Mouse (Mus musculus) heart, postnatal 14 days (tissue): ENCODE data around the gene Mlycd. TPM values are rescaled to one million over a fixed set of nuclear protein-coding genes. Genes with fewer than 3 reads are reported as not detected.
A peak's percentile ranks its signal among the peaks of the same experiment; 100 is the strongest.
"Not testable (repeated sequence)": the region's sequence is repeated elsewhere in the genome, so short reads cannot be mapped to it uniquely, and the experiment has no call there.

Source experiments
- DNase-seq, 2 experiments: peaks; one replicate each; pipeline ENCODE4 v3.0.0; 2021 to 2022
- intact Hi-C: fragments of 180-260 bp; cut with DNase I; formaldehyde crosslinking; loops from one replicate; pipeline ENCODE4 v1.15.1; 2025
- long read RNA-seq, 2 experiments: library from polyadenylated mRNA; stranded (forward); transcript quantifications; one replicate each; pipeline ENCODE4 v2.0.0; 2021
- total RNA-seq, 2 experiments: library from RNA; stranded (reverse); gene quantifications; 2 replicates each; pipeline ENCODE4 v1.2.3; 2021

The Mlycd gene
- 100 to 1,000 TPM; 102 to 110 TPM for total RNA-seq
- long read RNA-seq, experiment 1, transcript Mlycd-201 (5 exons, 2,128 nt): major isoform, 450 of 476 reads
- long read RNA-seq, experiment 1, partial matches to known transcripts: 9 of 476 reads
- long read RNA-seq, experiment 1, other reads (novel, unspliced or antisense): 17 of 476 reads
- long read RNA-seq, experiment 2, transcript Mlycd-201 (5 exons, 2,128 nt): major isoform, 393 of 414 reads
- long read RNA-seq, experiment 2, partial matches to known transcripts: 10 of 414 reads
- long read RNA-seq, experiment 2, other reads (novel, unspliced or antisense): 11 of 414 reads

DNA sequence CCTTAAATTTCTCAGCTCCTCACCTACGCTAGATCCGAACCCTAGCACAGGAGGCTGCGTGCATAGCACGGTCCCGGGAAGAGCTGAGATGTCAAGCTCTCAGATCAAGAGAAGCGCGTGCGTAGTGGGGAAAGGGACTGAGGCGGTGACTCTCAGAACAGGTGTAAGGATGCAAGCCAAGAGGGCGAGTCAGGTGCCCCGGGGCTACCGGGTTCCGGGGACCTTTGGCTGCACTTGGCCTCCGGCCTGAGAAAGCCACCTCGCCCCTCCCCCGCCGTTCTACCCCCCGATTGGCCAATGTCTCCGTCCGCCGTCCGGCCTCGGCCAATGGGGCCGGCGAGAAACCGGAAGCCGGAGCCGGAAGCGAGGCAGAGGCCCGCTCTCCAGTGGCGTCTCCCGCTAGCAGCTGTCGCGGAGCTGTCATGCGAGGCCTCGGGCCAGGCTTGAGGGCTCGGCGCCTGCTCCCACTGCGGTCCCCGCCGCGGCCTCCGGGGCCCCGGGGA, at the start of gene Mlycd:
Gene Mlycd, plus strand, starts transcription at position 355 of the 503 bp plus-strand sequence.
- DNase-seq: peak; percentile 95 to 96
- intact Hi-C loops: no loop called here

DNA sequence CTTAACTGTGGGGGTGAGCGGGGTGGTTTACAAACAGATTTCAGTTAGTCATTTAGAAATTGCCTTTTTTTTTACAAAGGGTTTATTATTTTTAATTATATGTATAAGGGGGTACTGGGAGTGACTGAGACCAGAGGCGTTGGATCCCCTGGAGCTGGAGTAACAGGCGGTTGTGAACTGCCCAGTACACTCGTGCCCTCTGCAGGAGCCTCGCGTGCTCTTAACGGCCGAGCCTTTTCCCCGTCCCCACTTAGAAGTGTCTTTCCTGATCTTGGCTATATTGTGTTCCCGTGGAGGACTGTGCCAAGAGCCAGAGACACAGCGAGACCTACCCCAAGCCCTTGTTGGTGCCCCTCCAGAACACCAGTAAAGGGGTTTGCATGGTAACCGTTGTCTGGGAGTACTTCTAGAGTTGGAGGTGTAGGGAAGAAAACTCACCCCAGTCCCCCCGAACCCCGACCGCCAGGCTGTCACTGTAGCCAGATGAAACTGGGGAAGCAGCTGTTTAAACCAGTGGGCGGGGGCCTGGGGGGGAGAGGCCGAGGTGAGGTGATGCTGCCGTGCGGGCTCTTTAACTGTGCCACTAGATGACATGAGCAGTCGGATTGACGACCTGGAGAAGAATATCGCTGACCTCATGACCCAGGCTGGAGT, 49.5 kb upstream of the Mlycd start:
- intact Hi-C loops: no loop called here
- DNase-seq: no peak

DNA sequence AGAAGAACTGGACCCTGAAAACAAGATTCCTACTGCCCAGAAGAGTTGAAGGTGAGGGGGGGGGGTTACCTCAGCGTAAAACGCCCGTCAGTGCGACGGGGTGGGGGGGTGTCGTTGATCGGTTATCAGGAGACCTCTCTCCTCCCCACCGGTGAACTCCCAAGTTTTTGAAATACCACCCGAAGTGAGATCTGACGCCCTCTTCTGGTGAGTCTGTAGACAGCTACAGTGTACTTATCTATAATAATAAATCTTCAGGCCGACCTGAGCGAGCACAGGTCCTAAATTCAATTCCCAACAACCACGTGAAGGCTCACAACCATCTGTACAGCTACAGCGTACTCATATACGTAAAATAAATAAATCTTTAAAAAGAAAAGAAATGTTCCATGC, 49.0 kb upstream of the Mlycd start:
- intact Hi-C loops: no loop called here
- no peak for DNase-seq

DNA sequence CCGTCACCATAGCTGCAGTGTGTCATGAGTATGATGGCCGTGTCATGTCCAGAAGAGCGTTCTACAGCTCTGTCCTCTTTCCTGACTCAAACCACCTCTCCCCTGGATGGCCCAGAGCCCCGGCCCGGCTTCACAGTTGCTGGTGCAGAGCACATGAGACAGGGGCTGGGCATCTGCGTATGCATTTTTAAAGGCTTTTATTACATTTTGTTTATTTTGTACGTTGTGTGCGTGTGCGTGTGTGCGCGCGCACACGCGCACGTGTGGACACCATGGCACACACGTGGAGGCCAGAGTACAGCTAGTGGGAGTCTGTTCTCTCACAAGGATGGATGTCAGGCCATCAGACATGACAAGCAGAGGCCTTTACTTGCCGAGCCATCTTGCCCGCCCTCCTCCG, 43.0 kb upstream of the Mlycd start:
- DNase-seq: no peak
- intact Hi-C loops: no loop called here

DNA sequence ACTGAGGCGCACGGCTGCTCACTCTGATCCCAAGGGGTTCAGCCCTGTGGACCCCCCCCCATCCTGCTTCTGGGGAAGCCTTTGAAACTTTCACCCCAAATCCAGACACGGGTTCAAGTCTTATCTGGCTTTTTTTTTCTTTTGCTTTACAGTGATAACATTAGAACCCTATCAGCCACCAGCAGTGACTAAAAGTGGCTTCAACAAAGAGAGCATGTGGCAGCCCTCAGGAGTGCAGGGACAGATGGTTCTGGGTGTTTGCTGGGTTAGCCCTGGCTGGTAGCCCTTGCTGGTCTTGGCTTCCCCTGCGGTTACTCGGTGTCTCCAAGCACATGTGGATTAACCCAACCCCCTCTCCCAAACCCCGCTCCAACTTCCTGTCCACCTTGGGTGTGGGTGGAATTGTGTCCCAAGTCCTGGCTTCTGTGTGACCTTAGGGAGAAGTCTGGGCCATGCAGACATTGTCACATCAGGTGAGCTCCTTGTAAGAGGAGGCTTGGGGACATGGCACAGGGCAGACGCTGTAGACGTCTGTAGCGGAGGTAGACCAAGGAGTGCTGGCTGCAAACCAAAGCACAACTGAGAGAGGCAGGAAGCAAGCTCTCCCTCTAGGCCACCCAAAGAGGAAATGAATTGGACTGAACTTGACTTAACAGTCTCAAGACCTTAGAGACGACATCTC, 41.6 kb upstream of the Mlycd start:
- DNase-seq: no peak
- intact Hi-C loops: no loop called here

DNA sequence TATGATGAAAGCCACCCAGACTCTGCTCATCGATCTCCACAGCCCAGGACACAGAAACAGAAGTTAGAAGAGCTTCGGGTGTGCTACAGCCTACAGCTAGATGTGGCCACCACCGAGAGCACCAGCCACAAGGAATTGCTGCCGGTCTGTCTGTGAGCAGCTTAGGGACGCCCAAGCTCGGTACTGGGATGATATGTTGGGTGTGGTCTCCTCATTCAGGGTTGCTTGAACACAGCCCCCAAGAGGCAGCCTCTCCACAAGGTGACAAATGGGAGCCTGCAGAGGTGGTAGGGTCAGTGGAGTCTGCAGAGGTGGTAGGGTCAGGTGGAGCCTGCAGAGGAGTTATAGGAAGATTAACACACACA, 41.0 kb upstream of the Mlycd start:
- intact Hi-C loops: no loop called here
- DNase-seq: no peak

DNA sequence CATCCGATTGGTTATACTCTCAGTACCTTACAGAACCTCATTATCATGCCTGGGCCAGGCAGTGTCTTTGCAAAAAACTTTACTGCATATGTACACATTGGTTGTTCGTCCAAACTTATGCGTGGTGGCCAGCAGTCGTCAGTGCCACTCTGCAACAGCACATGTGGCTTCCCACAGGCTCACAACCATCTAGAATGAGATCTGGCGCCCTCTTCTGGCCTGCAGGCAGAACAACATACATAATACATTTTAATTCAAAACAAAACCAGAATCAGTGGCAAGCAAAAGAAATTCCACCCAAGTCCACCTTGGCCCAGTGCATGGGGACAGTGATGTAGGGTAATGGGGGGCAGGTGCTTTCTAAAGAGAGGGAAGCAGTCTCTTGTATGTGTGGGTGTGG, 38.0 kb upstream of the Mlycd start:
- intact Hi-C loops, DNase-seq: not testable (repeated sequence)

DNA sequence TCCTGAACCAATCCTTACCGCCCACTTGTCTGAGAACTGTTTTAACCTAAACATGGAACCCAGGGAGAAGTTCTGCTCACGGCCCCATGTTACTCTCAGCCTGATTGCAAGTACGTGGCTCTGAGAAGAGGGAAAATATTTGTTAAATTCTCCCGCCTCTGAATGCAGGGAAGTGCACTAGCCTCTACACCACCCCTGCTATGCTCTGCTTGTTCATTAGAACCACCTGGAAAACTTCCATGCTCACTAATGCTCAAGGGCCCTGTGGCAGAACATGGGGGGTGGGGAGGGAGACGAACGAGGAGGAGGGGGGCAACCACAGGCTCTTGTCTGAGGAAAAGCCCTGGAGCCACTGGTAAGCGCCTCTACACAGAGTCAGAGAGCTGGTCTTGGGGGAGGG, 36.5 kb upstream of the Mlycd start:
- no peak for DNase-seq
- intact Hi-C loops: no loop called here

DNA sequence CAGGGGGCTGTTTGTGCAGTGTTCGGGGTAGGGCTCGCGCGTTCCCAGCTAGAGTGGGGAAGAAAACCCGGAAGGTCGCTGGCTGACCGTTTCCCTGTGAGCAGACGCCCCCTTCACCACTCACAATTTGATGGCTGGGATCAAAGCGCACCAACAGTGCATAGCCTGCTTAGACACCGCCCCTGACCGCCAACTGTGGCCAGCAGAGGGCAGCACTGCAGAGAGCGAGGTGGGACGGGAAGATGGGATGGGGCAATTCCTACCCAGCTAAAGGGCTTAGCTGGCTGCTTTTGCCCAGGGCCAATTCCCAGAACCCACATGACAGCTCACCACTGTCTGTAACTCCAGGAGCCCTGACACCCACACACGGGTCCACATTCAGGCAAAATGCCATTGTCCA, 35.8 kb upstream of the Mlycd start:
- intact Hi-C loops: no loop called here
- DNase-seq: peak; percentile 56 to 76

DNA sequence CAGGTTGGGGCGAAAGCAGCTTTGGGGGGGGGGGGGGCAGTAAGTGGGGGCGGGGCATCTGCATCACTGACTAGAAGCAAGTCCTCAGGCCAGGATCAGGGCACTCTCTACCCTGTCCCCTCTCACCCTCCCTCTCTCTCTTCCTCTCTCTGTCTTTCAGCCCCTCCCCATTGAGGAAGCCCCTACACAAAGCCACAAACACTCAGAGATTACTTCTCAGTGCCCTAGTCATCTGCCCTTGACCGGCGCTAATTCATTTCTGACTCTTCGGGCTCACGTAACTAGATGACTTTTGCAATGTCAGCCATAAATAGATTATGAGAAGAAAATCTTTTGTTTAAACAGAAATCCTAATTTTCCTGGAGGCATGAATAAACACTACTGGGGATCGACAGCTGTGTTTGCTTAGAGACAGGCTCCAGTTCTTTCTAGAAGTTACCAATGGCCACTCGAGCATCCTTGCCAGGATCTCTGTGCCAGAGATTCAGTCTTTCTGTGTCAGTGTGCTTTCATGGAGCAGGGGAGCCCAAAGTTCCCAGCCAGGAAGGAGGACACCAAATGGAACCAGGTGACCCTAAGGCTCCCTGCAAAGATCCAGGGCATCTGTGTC, 33.9 kb upstream of the Mlycd start:
- DNase-seq: no peak
- intact Hi-C loops: no loop called here

DNA sequence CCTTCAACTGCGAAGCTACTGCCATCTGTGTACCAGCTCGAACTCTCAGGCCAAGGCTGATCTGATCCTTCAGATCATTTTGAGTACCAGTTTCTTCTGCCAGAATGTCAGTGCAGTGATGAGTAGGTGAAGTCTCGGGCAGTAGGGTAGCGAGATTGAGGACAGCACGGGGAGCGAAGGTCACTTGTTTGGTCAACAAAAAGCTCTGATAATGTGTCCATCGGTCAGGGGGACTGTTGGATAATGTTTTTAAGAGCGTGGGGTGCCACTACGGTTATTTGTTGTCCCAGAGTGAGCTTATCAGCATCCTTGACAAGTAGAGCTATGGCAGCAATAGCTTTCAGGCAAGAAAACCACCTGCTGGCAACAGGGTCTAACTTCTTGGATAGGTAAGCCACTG, 20.0 kb upstream of the Mlycd start:
- intact Hi-C loops, DNase-seq: not testable (repeated sequence)

DNA sequence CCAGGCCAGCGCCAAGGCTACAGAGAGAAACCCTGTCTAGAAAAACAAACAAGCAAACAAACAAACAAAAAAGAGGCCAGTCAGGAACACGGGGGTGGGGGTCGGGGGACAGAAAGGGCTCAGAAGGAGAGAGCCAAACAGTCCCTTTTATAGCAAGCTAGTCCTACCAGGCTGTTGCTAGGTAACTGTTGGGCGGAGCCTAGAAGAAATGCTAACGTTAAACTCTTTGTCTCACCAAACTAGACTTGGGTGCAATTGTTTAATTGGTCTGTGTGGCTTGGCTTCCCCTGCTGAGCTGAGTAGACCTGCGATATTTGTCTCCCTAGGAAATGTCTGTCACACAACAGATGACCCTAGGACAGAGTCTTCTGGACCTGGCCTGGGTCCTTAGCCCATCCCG, 16.2 kb upstream of the Mlycd start:
- DNase-seq: no peak
- intact Hi-C loops: no loop called here

DNA sequence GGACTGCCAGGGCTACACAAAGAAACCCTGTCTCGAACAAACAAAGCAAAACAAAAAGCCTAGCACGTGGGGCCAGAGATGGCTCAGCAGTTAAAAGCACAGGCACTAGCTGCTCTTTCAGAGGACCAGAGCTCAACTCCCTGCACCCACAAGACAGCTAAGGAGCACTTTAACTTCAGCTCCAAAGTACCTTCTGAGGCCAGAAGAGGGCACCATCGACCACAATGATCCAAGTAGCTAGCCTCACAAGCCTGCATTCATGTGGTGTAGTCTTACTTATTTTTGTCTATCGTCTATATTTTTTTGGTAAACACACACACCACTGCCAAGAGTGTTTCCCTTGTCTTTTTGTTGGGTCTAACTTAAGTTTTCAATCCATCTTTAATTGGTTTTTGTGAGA, 14.1 kb upstream of the Mlycd start:
- DNase-seq: peak in 1 of 2 experiments; percentile 28

DNA sequence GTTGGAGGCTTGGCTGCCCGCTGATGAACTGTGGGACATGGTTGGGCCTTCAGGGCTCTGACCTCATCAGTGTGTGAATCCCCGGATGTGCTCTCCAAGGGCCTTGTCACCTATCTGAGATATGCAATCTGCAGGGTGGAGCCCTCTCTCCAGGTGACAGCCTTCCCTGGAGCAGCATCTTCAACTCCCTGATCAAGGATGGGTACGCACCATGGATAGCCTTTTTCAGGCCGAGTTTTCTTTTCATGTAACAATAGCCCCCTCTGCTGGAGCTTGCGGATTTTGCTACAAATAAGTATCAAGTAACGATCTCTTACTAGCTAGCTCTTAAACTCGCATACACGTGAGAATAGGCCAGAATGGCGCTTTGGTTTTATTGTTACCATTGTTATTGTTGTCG, 10.2 kb upstream of the Mlycd start:
- intact Hi-C loops: loop anchor here (2.0 to 10.0 kb wide), 4 partner anchors 72 to 1273 kb away; no protein-coding TSS in a partner anchor
- peak; percentile 59 to 83 for DNase-seq

More for the DNA sequence above, 14.1 kb upstream of the Mlycd start:
- intact Hi-C loops: loop anchor here (5.0 to 10.0 kb wide), 3 partner anchors 68 to 1277 kb away; no protein-coding TSS in a partner anchor

DNA sequence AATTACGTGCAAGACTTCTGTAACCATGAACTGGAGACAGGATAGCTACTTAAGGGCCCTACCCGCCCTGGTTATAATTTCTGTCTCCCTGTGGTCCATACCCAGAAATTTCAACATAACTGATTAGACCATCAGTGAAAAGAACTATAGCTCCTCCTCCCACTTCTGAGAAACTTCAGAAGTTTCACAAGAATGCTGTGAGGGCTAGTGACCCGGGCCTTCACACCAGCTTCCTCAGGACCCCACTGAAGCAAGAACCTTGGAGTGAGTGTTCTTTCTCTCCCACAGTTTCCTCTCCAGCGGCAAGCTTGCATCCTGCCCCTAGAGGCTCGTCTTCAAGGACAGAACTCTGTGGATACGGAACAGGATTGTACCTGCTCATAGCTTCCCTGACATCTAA, 8.8 kb upstream of the Mlycd start:
- intact Hi-C loops: loop anchor here (2.0 to 10.0 kb wide), 2 partner anchors 161 to 311 kb away; no protein-coding TSS in a partner anchor
- DNase-seq: no peak

DNA sequence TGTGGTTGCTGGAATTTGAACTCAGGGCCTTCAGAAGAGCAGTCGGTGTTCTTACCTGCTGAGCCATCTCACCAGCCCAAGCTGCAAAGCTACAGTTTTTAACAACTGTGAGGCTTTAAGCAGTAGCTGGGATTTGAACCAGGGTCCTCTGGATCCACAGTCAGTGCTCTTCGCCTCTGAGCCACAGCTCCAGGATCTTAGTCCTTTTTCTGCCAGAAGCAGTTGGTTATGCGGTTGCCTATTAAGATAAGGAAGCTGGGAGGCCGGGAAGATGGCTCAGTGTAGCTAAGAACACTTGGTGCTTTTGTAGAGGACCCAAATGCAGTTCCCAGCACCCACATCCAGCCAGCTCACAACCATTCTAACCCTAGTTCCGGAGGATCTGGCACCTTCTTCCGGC, 7.7 kb upstream of the Mlycd start:
- intact Hi-C loops: loop anchor here (10.0 kb wide), 1 partner anchor 312 kb away; no protein-coding TSS in a partner anchor
- DNase-seq: no peak

DNA sequence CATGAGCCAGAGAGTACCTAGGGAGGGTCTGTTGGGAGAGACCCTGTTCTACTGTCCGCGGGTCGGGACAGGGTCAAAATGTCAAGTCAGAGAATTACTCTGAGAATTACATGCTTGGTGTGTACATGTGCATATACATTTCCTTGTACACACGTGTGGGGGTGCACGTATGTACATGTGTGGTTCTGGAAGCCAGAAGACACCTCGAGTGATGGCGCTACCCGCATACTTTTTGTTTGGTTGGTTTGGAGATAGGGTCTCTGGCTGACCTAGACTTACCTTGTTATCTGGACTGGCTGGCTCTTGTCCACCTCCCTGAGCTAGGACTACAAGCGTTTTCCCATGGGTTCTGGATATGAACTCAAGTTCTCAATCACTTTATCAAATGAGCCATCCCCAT, 581 bp upstream of the Mlycd start:
- no peak for DNase-seq
- intact Hi-C loops: no loop called here

DNA sequence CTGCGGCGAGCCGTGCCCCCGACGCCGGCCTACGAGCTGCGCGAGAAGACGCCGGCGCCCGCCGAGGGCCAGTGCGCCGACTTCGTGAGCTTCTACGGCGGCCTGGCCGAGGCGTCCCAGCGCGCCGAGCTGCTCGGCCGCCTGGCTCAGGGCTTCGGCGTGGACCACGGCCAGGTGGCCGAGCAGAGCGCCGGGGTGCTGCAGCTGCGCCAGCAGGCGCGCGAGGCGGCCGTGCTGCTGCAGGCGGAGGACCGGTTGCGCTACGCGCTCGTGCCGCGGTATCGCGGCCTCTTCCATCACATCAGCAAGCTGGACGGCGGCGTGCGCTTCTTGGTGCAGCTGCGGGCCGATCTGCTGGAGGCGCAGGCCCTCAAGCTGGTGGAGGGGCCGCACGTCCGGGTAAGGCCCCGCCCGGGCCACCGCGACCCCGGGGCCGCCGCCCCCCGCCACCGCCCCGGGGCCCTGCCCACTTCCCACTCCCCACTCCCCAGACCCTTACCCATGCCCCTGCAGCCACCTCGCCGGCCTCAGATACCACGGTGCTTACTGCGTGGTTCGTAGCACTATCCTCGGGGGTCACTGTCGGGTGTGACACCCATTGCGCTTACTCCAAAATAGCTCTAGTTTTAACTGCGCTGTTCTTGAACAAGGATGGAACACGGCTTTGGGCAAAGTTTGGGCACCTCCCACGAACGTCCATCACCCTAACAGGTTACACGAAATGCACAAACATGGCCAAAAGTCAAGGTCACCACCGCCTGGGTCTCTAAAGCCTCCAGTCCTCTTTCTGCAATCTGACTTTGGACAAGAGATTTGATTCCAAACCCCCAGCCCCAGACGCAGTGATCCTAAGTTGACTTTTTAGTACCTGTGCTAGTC, 633 bp downstream of the Mlycd start:
- DNase-seq: no peak
- intact Hi-C loops: no loop called here

DNA sequence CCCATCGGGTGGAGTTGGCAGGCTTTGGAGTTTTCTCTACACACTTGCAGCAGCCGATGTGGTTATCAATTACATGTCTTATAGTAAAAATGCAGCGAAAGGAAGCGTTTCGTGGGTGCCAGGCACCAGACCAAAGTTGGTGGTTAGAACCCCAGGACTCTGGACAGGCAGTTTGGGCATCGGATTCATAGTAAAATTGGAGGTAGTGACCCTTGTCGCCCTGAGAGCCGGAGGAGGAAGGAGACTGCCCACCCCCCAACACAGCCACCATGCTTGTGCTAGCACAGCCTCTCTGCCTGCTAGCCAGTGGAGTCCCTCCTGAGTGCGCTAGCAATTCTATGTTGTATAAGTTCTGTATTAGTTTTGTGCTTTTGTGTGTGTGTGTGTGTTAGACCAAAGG, 3.9 kb downstream of the Mlycd start:
- no peak for DNase-seq
- intact Hi-C loops: no loop called here

DNA sequence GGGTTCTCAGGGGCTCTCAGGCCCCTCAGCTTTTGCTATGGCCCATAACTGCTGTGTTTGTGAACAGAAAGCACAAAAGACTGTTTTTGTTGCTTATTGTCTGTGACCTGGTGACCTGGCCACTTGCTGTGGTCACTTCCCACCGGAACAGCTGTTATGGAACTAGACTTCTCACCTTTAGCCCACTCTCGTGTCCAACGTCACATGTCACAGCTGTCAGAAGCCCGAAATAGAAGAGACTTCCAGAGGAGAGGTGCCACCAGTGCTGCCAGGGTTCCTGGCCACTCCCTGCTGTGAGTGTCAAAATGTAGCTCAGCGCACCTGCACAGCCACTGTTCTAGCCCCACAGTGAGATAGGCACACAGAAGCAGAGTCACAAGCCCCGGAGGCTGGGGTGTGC, 4.6 kb downstream of the Mlycd start:
- intact Hi-C loops: no loop called here
- DNase-seq: peak; percentile 38 to 67
